Comparison of ENCODE assay signal across 8 mouse cellular contexts in genomic region chr2:163756723-163757122, GRCm38 (mm10). TPM values are rescaled to one million over a fixed set of nuclear protein-coding genes. Genes with fewer than 3 reads are reported as not detected.
DNase-seq lines count a peak whose midpoint lies in the region; ATAC-seq lines count a peak whose summit lies in the region.

No protein-coding gene starts in this region.

- H3K4me1 ChIP-seq in heart, embryonic 10.5 days, result peaks cover 4% of the 10 kb centered on the region; the same call in 1 of the 2 replicates
- H3K4me1 ChIP-seq in heart, embryonic 13.5 days, result peaks cover 10% of the 10 kb centered on the region

- WGBS in heart, embryonic 10.5 days, result 47% methylated on average over 2 of the region's 2 CpGs
- 36% methylated on average over 2 of the region's 2 CpGs for WGBS in heart, embryonic 13.5 days

- H3K36me3 ChIP-seq in heart, embryonic 10.5 days, result no peaks in the 10 kb centered on the region
- no peaks in the 10 kb centered on the region for H3K36me3 ChIP-seq in heart, embryonic 13.5 days

- intact Hi-C loops in left cerebral cortex, postnatal 25 days (cut with DNase I), result no loop called here

- H3K4me3 ChIP-seq in heart, embryonic 10.5 days, result no peak overlapping the region
- no peak overlapping the region for H3K4me3 ChIP-seq in heart, embryonic 13.5 days

- H3K9ac ChIP-seq in heart, embryonic 13.5 days, result no peak overlapping the region

- H3K4me2 ChIP-seq in heart, embryonic 13.5 days, result no peak overlapping the region

- no peak for ATAC-seq in heart, embryonic 13.5 days (ENCODE audit: extremely low read depth, insufficient number of reproducible peaks, low FRiP score, low TSS enrichment)
- ATAC-seq in CD4-positive, CD25-positive, alpha-beta regulatory T cell, adult 4 months, result no peak
- ATAC-seq in megakaryocyte progenitor cell, adult 5-6 weeks (replicated peaks; ENCODE audit: poor library complexity), result no peak

- H3K27ac ChIP-seq in heart, embryonic 10.5 days, result no peak overlapping the region
- H3K27ac ChIP-seq in heart, embryonic 13.5 days (replicated peaks), result 0 out of 2 replicates have a peak overlapping the region, but pooled peaks have one; percentile 43

- H3K27me3 ChIP-seq in heart, embryonic 10.5 days (ENCODE audit: insufficient read depth, poor library complexity, severe bottlenecking), result peaks cover 22% of the 10 kb centered on the region
- H3K27me3 ChIP-seq in heart, embryonic 13.5 days (replicated peaks), result peaks cover 22% of the 10 kb centered on the region

- peak; percentile 68 to 69 for DNase-seq in heart, adult 18-20 months
- DNase-seq in heart, embryonic 10.5 days (ENCODE audit: low spot score), result no peak
- peak; percentile 89 for DNase-seq in adipocyte (ENCODE audit: low spot score)
- DNase-seq in lung, postnatal 25 days (ENCODE audit: low spot score), result peak; percentile 37
- DNase-seq in left cerebral cortex, postnatal 25 days (ENCODE audit: low spot score in 2 of 2), result no peak

- no peaks in the 10 kb centered on the region for H3K9me3 ChIP-seq in heart, embryonic 10.5 days
- no peaks in the 10 kb centered on the region for H3K9me3 ChIP-seq in heart, embryonic 13.5 days

RNA-seq across cellular contexts. Expression of gene Ada, which starts 6.7 kb away (rescaled TPM):
- total RNA-seq in heart, adult 18-20 months (2021), result 1 to 10 TPM; 1.1 to 1.3 TPM
- 5.1 and 8.2 TPM in 2 replicates for polyA plus RNA-seq in heart, embryonic 10.5 days (2016; fragmentation: Nextera tagmentation; extraction: Ambion mirVana)
- 3.6 and 3.7 TPM in 2 replicates for polyA plus RNA-seq in heart, embryonic 13.5 days (2015; fragmentation: Nextera tagmentation; extraction: Ambion mirVana)
- total RNA-seq in left cerebral cortex, postnatal 25 days (2021), result 1 to 10 TPM; 1.1 to 1.2 TPM
- 10 to 100 TPM in 1 of 2 experiments, 1 to 10 TPM in 1; 9.2 to 13.8 TPM for polyA plus RNA-seq in CD4-positive, CD25-positive, alpha-beta regulatory T cell, adult 4 months (2017; shearing (Covaris generic))
- 13.4 TPM in 2 replicates for total RNA-seq in megakaryocyte progenitor cell, adult 5-6 weeks (2015)
- total RNA-seq in megakaryocyte progenitor cell, adult 5-6 weeks (2017), result 17.5 and 20.2 TPM in 2 replicates

Comparison
In these comparisons a context has a peak if more than half of its experiments do, and no peak if none do; other contexts are left out.
1. DNase-seq: peak in heart, adult 18-20 months (2 of 2), adipocyte (single experiment) and lung, postnatal 25 days (single experiment); none in heart, embryonic 10.5 days (single experiment) and left cerebral cortex, postnatal 25 days (0 of 2).
2. RNA of gene Ada, which starts 6.7 kb away (total RNA-seq): 13.4 to 20.2 TPM in megakaryocyte progenitor cell, adult 5-6 weeks; 1.1 to 1.3 TPM in heart, adult 18-20 months and 1.1 to 1.2 TPM in left cerebral cortex, postnatal 25 days; every median in the first group is over 4 times any median in the second.